Mouse (Mus musculus): Measurements from ENCODE around the gene Aprt. TPM values are rescaled to one million over a fixed set of nuclear protein-coding genes. Genes with fewer than 3 reads are reported as not detected.

Gene Aprt
- 100 to 1,000 TPM; 101 to 102 TPM for total RNA-seq (2021)

GRCm38 (mm10) chr8:122576648-122577022 is at the start of gene Aprt:
TSS of gene Aprt (minus strand) at chr8:122576909.
- peak; percentile 91 for DNase-seq
- intact Hi-C loops (cut with DNase I): no loop called here

GRCm38 (mm10) chr8:122625811-122626210 is 49.1 kb upstream of the Aprt start:
- no peak for DNase-seq
- intact Hi-C loops (cut with DNase I): no loop called here

GRCm38 (mm10) chr8:122624653-122625052 is 47.9 kb upstream of the Aprt start:
- DNase-seq: no peak
- intact Hi-C loops (cut with DNase I): no loop called here

- intact Hi-C loops (cut with DNase I): no loop called here
- no peak for DNase-seq
Observed at GRCm38 (mm10) chr8:122623844-122624642, 47.3 kb upstream of the Aprt start.

GRCm38 (mm10) chr8:122622727-122623126 is 46.0 kb upstream of the Aprt start, which contains the start of gene Pabpn1l:
TSS of gene Pabpn1l (minus strand) at chr8:122622739.
- intact Hi-C loops (cut with DNase I): no loop called here
- no peak for DNase-seq

GRCm38 (mm10) chr8:122620446-122620845 is 43.7 kb upstream of the Aprt start:
- intact Hi-C loops (cut with DNase I): no loop called here
- DNase-seq: no peak

- intact Hi-C loops (cut with DNase I): loop anchor here (5.0 kb wide), 1 partner anchor 213 kb away; no protein-coding TSS in a partner anchor
- no peak for DNase-seq
Observed at GRCm38 (mm10) chr8:122618660-122619378, 42.1 kb upstream of the Aprt start.

- intact Hi-C loops (cut with DNase I): loop anchor here (5.0 kb wide), 1 partner anchor 214 kb away; no protein-coding TSS in a partner anchor
- DNase-seq: peak; percentile 86
Observed at GRCm38 (mm10) chr8:122617947-122618546, 41.3 kb upstream of the Aprt start.

- no peak for DNase-seq
- intact Hi-C loops (cut with DNase I): loop anchor here (5.0 kb wide), 1 partner anchor 216 kb away; no protein-coding TSS in a partner anchor
Observed at GRCm38 (mm10) chr8:122616181-122616905, 39.6 kb upstream of the Aprt start.

GRCm38 (mm10) chr8:122611295-122612133 is 34.8 kb upstream of the Aprt start, which contains the start of the genes Galns and Trappc2l:
TSS of gene Galns (minus strand) at chr8:122611463.
TSS of gene Trappc2l (plus strand) at chr8:122611640.
- DNase-seq: peak; percentile 96
- intact Hi-C loops (cut with DNase I): no loop called here

GRCm38 (mm10) chr8:122610612-122611277 is 34.0 kb upstream of the Aprt start:
- DNase-seq: no peak
- intact Hi-C loops (cut with DNase I): no loop called here

GRCm38 (mm10) chr8:122610209-122610608 is 33.5 kb upstream of the Aprt start:
- DNase-seq: no peak
- intact Hi-C loops (cut with DNase I): no loop called here

GRCm38 (mm10) chr8:122606810-122607209 is 30.1 kb upstream of the Aprt start:
- no peak for DNase-seq
- intact Hi-C loops (cut with DNase I): no loop called here

GRCm38 (mm10) chr8:122605367-122605766 is 28.7 kb upstream of the Aprt start:
- intact Hi-C loops (cut with DNase I): no loop called here
- no peak for DNase-seq

- intact Hi-C loops (cut with DNase I): no loop called here
- no peak for DNase-seq
Observed at GRCm38 (mm10) chr8:122604640-122605039, 27.9 kb upstream of the Aprt start.

- no peak for DNase-seq
- intact Hi-C loops (cut with DNase I): no loop called here
Observed at GRCm38 (mm10) chr8:122600666-122601065, 24.0 kb upstream of the Aprt start.

GRCm38 (mm10) chr8:122596031-122596430 is 19.3 kb upstream of the Aprt start:
- intact Hi-C loops (cut with DNase I): no loop called here
- DNase-seq: no peak

GRCm38 (mm10) chr8:122593783-122594507 is 17.2 kb upstream of the Aprt start:
- intact Hi-C loops (cut with DNase I): no loop called here
- peak; percentile 59 for DNase-seq

Measured in left cerebral cortex, postnatal 4 days (tissue).